8 mouse cellular contexts compared by ENCODE assay signal in the genomic region with DNA sequence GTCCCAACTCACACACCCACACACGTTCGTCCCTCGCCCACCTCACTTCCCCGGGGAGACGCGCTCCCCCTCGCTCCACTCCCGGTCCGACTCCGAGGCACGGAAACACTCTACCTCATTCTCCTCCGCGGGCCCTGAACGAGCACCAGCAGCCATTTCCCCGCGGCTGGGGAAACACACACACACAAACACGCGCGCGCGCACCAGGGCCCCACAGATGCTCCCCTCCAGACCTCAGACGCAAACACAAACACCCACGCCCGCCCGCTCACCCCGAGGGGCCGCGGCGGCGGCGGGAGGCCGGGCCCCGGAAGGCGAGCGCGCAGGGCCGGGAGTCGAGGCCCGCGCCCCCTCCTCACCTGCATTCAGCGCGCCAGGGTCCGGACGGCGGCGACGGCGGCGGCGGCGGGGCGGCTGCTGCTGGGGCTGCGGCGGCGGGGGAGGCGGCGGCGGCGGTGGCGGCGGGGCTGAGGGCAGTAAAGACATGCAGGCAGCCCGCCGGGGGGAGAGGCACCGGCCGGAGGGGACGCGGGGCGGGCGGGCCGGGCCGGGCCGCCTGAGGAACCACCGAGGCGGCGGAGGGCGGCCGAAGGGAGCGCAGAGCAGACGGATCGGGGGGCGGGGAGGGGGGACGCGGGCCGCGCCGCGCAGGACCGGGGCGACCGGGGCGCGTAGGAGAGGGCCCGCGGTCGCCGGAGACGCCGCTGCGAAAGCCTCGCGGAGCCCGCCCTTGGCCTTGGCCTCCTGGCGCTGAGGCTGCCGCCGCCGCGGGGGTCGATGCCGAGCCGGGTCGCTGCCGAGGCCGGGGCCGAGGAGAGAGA. TPM values are rescaled to one million over a fixed set of nuclear protein-coding genes. Genes with fewer than 3 reads are reported as not detected.
DNase-seq lines count a peak whose midpoint lies in the region; TF ChIP-seq lines count a peak whose summit lies in the region.

No protein-coding gene starts in this region.

- peak; percentile 20 for DNase-seq in WW6 (ENCODE audit: low read depth, low spot score)
- peak; percentile 62 to 63 for DNase-seq in cerebellum, postnatal 36 days
- peak; percentile 57 for DNase-seq in gastrocnemius, postnatal 10 days
- DNase-seq in induced T-regulatory cell, adult 2 months (ENCODE audit: low read depth), result peak; percentile 85
- DNase-seq in left cerebral cortex, adult 2 months (ENCODE audit: extremely low spot score in 1 of 2, low spot score in 2 of 2), result peak; percentile 65 to 72
- peak; percentile 73 to 75 for DNase-seq in lung, postnatal 4 days
- peak; percentile 68 for DNase-seq in right cerebral cortex, adult 18-20 months
- peak; percentile 57 for DNase-seq in urinary bladder, adult 2 months (ENCODE audit: low spot score)

- intact Hi-C loops in left cerebral cortex, adult 2 months (cut with DNase I), result loop anchor here (1.0 to 5.0 kb wide), 2 partner anchors 49 to 951 kb away; partner anchors contain the start of gene Paqr3

- H3K27ac ChIP-seq in left cerebral cortex, adult 2 months, result peak overlapping the region; percentile 97

- TF ChIP-seq CTCF in left cerebral cortex, adult 2 months (IDR thresholded peaks at IDR 0.05), result no peak

- H3K4me3 ChIP-seq in left cerebral cortex, adult 2 months, result peak overlapping the region; percentile 83

RNA-seq across cellular contexts. Expression of gene Cnot6l, which starts 2.2 kb away (rescaled TPM):
- 10 to 100 TPM; 54.2 to 58.0 TPM for total RNA-seq in gastrocnemius, postnatal 10 days (2021)
- total RNA-seq in left cerebral cortex, adult 2 months (2021), result 10 to 100 TPM; 73.4 to 78.3 TPM
- 11.3 and 13.7 TPM in 2 replicates for polyA plus RNA-seq in urinary bladder, adult 2 months (2012; rRNA removed)

RNA-seq across cellular contexts. Expression of gene Mrpl1, which starts 47.5 kb away (rescaled TPM):
- total RNA-seq in gastrocnemius, postnatal 10 days (2021), result 10 to 100 TPM; 21.0 to 21.9 TPM
- total RNA-seq in left cerebral cortex, adult 2 months (2021), result 10 to 100 TPM; 14.1 to 15.1 TPM
- polyA plus RNA-seq in urinary bladder, adult 2 months (2012; rRNA removed), result 10.4 and 11.5 TPM in 2 replicates

Comparison
In these comparisons a context has a peak if more than half of its experiments do, and no peak if none do; other contexts are left out.
1. Peak in every context shown above with its lines: DNase-seq, H3K4me3 ChIP-seq and H3K27ac ChIP-seq.
2. DNase-seq: peak in every context shown above with its lines; median percentile 85 in induced T-regulatory cell, adult 2 months; 74 in lung, postnatal 4 days; 68 in left cerebral cortex, adult 2 months; 68 in right cerebral cortex, adult 18-20 months; 62 in cerebellum, postnatal 36 days; 57 in gastrocnemius, postnatal 10 days; 57 in urinary bladder, adult 2 months; 20 in WW6.